Mouse (Mus musculus) testis, adult 2 months (tissue): ENCODE measurements around the gene Mgat5. TPM values are rescaled to one million over a fixed set of nuclear protein-coding genes. Genes with fewer than 3 reads are reported as not detected.

Source experiments
- H3K27ac ChIP-seq: fragments of 200-500 bp; 2 replicates; pipeline ENCODE4 v1.5.1; 2012; ENCODE audit warnings: low read depth, low read length; ENCODE audit not compliant: control insufficient read depth, insufficient read depth
- H3K27me3 ChIP-seq: fragments of 200-500 bp; 2 replicates; pipeline ENCODE4 v1.6.1; 2012; ENCODE audit warnings: mild to moderate bottlenecking, low read length, moderate library complexity; ENCODE audit not compliant: control insufficient read depth, insufficient read depth
- H3K36me3 ChIP-seq: fragments of 200-500 bp; 2 replicates; pipeline ENCODE4 v1.6.1; 2012; ENCODE audit warnings: mild to moderate bottlenecking, low read length; ENCODE audit not compliant: control insufficient read depth, insufficient read depth
- H3K4me1 ChIP-seq: fragments of 200-500 bp; 2 replicates; pipeline ENCODE4 v1.6.1; 2012; ENCODE audit warnings: low read length; ENCODE audit not compliant: control insufficient read depth, insufficient read depth
- H3K4me3 ChIP-seq: fragments of 200-500 bp; 2 replicates; pipeline ENCODE4 v1.5.1; 2012; ENCODE audit warnings: low read depth, mild to moderate bottlenecking, low read length, moderate library complexity, mixed read lengths; ENCODE audit not compliant: control insufficient read depth
- CTCF ChIP-seq: fragments of 200-500 bp; IDR thresholded peaks from 2 replicates; pipeline ENCODE4 v1.5.1; 2012; ENCODE audit warnings: low read depth, mild to moderate bottlenecking, inconsistent platforms, low read length, moderate library complexity; ENCODE audit not compliant: control insufficient read depth, insufficient read depth, insufficient replicate concordance
- POLR2A ChIP-seq: fragments of 200-500 bp; IDR thresholded peaks from 2 replicates; pipeline ENCODE4 v1.6.1; 2012; ENCODE audit warnings: low read depth, mild to moderate bottlenecking, inconsistent platforms, low read length, moderate library complexity; ENCODE audit not compliant: control insufficient read depth
- polyA plus RNA-seq: library from polyadenylated mRNA; depleted of rRNA; stranded (reverse); fragments of >200 nt; gene quantifications from 2 replicates; pipeline ENCODE4 v1.2.3, GENCODE M21; 2012

The Mgat5 gene
- polyA plus RNA-seq, 1 experiment = 16.2 TPM

- Histone ChIP-seq H3K4me1 (no peaks in the 10 kb centered on the region), H3K27me3 (no peaks in the 10 kb centered on the region), H3K27ac (no peak overlapping the region), H3K4me3 (no peak overlapping the region), H3K36me3 (no peaks in the 10 kb centered on the region)
- TF ChIP-seq CTCF (no peak), POLR2A (no peak)
Observed at GRCm38 (mm10) chr1:127235157-127235556, 30.3 kb downstream of the Mgat5 start.

- H3K36me3 ChIP-seq = no peaks in the 10 kb centered on the region
- no peak for TF ChIP-seq POLR2A
- TF ChIP-seq CTCF = no peak
- H3K27me3 ChIP-seq = no peaks in the 10 kb centered on the region
- H3K4me3 ChIP-seq = no peak overlapping the region
- H3K4me1 ChIP-seq = no peaks in the 10 kb centered on the region
- no peak overlapping the region for H3K27ac ChIP-seq
Observed at GRCm38 (mm10) chr1:127236396-127236795, 31.6 kb downstream of the Mgat5 start.

GRCm38 (mm10) chr1:127238871-127239314, 34.1 kb downstream of the Mgat5 start:
- H3K36me3 ChIP-seq = no peaks in the 10 kb centered on the region
- no peak overlapping the region for H3K27ac ChIP-seq
- no peak overlapping the region for H3K4me3 ChIP-seq
- TF ChIP-seq POLR2A = no peak
- TF ChIP-seq CTCF = peak; percentile 29; the same call in 1 of the 2 replicates
- H3K4me1 ChIP-seq = no peaks in the 10 kb centered on the region
- H3K27me3 ChIP-seq = no peaks in the 10 kb centered on the region

DNA sequence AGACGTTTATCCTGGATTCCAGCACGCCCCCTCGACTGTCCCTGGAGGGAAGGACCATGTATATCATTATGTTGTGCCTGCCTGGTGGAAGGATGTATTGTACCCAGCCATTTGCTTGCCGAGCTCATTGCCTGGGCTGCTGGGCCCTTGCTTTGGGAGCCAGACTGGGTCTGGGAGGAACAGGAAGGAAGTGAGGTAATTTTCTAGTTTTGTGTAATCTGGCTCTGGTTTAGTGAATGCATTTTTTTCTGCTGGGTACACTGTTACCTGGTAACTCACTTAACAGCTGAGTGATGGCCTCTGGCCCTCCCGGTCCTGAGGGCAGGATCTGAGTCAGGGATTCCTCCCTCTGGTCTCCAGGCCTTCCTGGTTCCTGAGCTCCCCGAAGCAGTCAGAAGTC, 35.1 kb downstream of the Mgat5 start:
- no peaks in the 10 kb centered on the region for H3K36me3 ChIP-seq
- no peak overlapping the region for H3K27ac ChIP-seq
- H3K4me3 ChIP-seq = no peak overlapping the region
- TF ChIP-seq POLR2A (no peak), CTCF (no peak)
- no peaks in the 10 kb centered on the region; the same call in 1 of the 2 replicates for H3K4me1 ChIP-seq
- H3K27me3 ChIP-seq = no peaks in the 10 kb centered on the region

- no peaks in the 10 kb centered on the region for H3K36me3 ChIP-seq
- no peak overlapping the region for H3K27ac ChIP-seq
- H3K4me1 ChIP-seq = no peaks in the 10 kb centered on the region; the same call in 1 of the 2 replicates
- TF ChIP-seq CTCF (no peak), POLR2A (no peak)
- H3K4me3 ChIP-seq = no peak overlapping the region
- no peaks in the 10 kb centered on the region for H3K27me3 ChIP-seq
Observed at GRCm38 (mm10) chr1:127242151-127242887, 37.5 kb downstream of the Mgat5 start.

GRCm38 (mm10) chr1:127242888-127243588, 38.2 kb downstream of the Mgat5 start:
- Histone ChIP-seq H3K27me3 (no peaks in the 10 kb centered on the region), H3K4me1 (no peaks in the 10 kb centered on the region; the same call in 1 of the 2 replicates), H3K27ac (no peak overlapping the region), H3K4me3 (no peak overlapping the region), H3K36me3 (no peaks in the 10 kb centered on the region)
- TF ChIP-seq POLR2A (no peak), CTCF (no peak)

DNA sequence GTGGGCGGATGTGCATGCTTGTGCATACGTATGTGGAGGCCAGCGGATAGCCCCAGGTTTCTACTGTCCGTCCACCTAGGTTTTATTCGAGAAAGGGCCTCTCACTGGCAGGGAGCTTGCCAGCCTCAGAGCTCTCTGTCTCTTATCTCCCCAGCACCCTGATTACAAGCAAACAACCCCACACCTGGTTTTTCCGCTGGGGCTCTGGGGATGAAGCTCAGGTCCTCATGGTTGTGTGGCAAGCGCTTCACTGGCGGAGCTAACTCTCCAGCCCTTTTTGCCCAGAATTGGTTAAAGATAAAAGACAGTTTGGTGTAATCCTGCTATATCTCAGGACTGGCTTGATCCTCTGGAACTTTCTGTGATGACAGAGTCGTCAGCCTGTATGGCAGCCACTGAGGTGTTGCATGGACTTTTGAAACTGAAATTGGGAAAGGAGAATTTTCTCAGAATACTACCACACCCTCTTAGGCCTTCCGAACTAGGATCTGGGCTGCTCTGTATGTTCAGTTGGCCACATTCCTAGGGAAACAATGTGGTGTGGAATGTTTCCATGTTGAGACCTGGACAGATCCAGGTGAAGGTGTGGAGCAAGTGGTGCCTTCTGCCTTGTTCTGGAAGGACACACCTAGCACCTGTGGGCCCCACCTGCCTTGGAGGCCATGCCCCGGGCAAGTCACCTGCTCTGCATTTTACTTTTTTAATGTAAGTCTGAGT, 39.4 kb downstream of the Mgat5 start:
- H3K27ac ChIP-seq = no peak overlapping the region
- no peaks in the 10 kb centered on the region for H3K27me3 ChIP-seq
- TF ChIP-seq POLR2A (no peak), CTCF (no peak)
- H3K4me3 ChIP-seq = no peak overlapping the region
- H3K4me1 ChIP-seq = no peaks in the 10 kb centered on the region; the same call in 1 of the 2 replicates
- no peaks in the 10 kb centered on the region for H3K36me3 ChIP-seq
